Mouse (Mus musculus) adipocyte (in vitro differentiated cells): ENCODE measurements around the gene Cap2.

ENCODE experiments used
- DNase-seq: peaks from one replicate; pipeline ENCODE4 v3.0.0-alpha.2; 2016; ENCODE audit warnings: low spot score

Gene Cap2

GRCm38 (mm10) chr13:46695296-46695908 lies 193.8 kb downstream of the Cap2 start:
- no peak for DNase-seq

- no peak for DNase-seq
Observed at GRCm38 (mm10) chr13:46695932-46696331, 194.3 kb downstream of the Cap2 start.

- DNase-seq: no peak
Observed at GRCm38 (mm10) chr13:46696788-46697187, 195.1 kb downstream of the Cap2 start.

GRCm38 (mm10) chr13:46699372-46699771 lies 197.7 kb downstream of the Cap2 start:
- no peak for DNase-seq
